Mouse (Mus musculus): Measurements from ENCODE around the gene Chd2. TPM values are rescaled to one million over a fixed set of nuclear protein-coding genes. Genes with fewer than 3 reads are reported as not detected.

Chd2 gene
- polyA plus RNA-seq, 1 experiment from 2014 or later = 41.8 TPM

DNA sequence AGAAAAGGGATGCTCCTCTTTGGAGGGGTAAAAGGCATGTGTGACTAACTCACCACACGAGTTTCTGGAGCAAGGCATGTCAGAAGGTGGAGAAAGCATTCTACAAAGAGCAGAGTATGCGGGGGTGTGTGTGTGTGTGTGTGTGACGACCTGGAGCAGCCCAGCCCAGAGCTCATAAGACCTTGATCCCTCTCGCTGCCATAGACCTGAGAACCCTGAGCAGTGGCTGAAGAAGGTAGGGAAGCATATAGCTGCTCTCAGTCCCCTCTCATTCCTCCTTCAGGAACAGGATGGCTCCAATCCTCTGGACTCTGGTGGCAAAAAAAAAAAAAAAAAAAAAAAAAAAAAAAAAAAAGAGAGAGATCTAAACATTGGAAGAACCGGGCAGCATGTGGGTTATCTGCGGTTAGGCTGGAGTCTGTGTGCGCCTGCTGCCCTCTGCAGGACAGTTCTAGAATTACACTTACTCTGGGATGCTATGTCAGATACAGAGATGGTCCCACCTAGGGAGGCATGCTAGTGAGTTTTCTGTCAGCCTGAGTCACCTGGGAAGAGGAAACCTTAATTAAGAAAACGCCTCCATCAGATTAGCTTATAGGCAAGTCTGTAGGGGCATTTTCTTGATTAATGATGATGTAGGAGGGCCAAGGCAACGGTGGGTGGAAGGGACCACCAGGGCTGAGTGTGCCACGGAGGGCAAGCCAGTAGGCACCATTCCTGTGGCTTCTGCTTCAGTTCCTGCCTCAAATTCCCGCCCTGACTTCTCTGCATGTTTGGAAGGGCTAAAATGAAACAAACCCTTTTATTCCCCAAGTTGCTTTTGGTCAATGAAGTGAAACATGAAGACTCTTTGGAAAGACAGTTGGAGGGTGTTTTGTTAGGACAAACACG lies 119.2 kb downstream of the Chd2 start:
- peak; percentile 46; the same call in 1 of the 2 replicates for ATAC-seq (ENCODE audit: low read depth)
- WGBS = 25% methylated on average over 12 of the region's 12 CpGs
- Histone ChIP-seq H3K9ac (replicated peaks; ENCODE audit: low read depth, low read length) (0 out of 2 replicates have a peak overlapping the region, but pooled peaks have one; percentile 7), H3K4me2 (ENCODE audit: low read depth, low read length) (no peak overlapping the region), H3K27ac (ENCODE audit: low read depth, low read length) (peak overlapping the region; percentile 44), H3K4me1 (ENCODE audit: control insufficient read depth, insufficient read depth, low read length) (0 out of 2 replicates have a peak, but pooled peaks cover 9% of the 10 kb centered on the region), H3K4me3 (ENCODE audit: low read depth, low read length) (no peak overlapping the region), H3K9me3 (ENCODE audit: control insufficient read depth, low read length) (no peaks in the 10 kb centered on the region), H3K36me3 (ENCODE audit: control insufficient read depth, insufficient read depth, low read length) (peaks cover 14% of the 10 kb centered on the region; the same call in 1 of the 2 replicates), H3K27me3 (ENCODE audit: control insufficient read depth, insufficient read depth, low read length) (no peaks in the 10 kb centered on the region)

DNA sequence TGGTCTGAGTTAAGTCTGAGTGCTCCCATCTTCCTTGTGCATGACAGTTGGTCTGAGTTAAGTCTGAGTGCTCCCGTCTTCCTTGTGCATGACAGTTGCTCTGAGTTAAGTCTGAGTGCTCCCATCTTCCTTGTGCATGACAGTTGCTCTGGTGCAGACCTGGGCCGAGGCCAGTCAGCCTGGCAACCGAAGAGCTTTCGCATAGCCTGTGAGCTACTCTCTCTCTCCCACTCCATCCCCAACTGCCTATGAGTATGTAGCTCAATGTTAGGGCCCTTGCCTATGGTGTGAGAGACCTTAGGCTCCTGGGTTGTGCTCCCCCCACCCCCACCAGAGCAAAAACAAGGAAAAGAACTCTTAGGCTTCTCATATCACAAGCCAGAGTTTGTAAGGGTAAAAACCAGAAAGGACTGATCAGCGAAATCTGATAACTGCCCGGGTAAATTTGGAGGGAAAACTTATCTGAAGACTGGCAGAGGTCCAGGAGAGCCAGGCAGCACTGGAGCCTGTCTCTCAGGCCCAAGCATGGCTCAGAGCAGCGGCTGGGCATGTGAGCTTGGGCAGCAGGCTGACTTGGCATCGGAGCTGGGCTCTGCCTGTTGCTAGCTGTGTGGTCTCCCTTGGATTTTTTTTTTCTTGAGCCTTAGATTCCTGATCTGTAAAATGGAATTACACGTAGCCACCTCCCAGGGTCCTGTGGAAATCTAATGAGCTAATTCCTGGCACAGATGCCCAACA lies 120.2 kb downstream of the Chd2 start:
- H3K9me3 ChIP-seq (ENCODE audit: control insufficient read depth, low read length) = no peaks in the 10 kb centered on the region
- H3K9ac ChIP-seq (replicated peaks; ENCODE audit: low read depth, low read length) = 0 out of 2 replicates have a peak overlapping the region, but pooled peaks have one; percentile 7
- no peak overlapping the region for H3K4me2 ChIP-seq (ENCODE audit: low read depth, low read length)
- 48% methylated on average over 9 of the region's 9 CpGs for WGBS
- H3K4me1 ChIP-seq (ENCODE audit: control insufficient read depth, insufficient read depth, low read length) = 0 out of 2 replicates have a peak, but pooled peaks cover 9% of the 10 kb centered on the region
- peaks cover 14% of the 10 kb centered on the region; the same call in 1 of the 2 replicates for H3K36me3 ChIP-seq (ENCODE audit: control insufficient read depth, insufficient read depth, low read length)
- ATAC-seq (ENCODE audit: low read depth) = no peak; the same call in 1 of the 2 replicates
- H3K4me3 ChIP-seq (ENCODE audit: low read depth, low read length) = no peak overlapping the region
- peak overlapping the region; percentile 44 for H3K27ac ChIP-seq (ENCODE audit: low read depth, low read length)
- H3K27me3 ChIP-seq (ENCODE audit: control insufficient read depth, insufficient read depth, low read length) = no peaks in the 10 kb centered on the region

DNA sequence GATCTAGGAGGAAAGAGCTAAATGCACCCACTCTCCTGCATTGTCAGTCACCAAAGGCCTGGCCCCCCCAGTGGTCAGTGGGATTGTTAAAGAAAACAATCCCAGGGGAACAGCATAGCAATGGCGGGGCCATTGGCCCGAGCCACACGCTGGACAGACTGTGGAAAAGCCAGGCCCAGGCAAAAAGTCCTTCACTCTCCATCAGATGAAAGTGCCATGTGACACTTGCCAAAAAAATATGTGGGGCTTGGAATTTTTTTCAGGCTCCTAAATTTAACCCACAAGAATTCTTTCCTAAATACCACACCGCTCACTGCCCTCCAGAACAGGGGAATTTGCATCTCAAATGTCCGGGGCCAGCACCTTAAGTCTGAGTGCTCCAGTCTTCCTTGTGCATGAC lies 120.8 kb downstream of the Chd2 start:
- Histone ChIP-seq H3K9ac (replicated peaks; ENCODE audit: low read depth, low read length) (no peak overlapping the region), H3K27ac (ENCODE audit: low read depth, low read length) (0 out of 2 replicates have a peak overlapping the region, but pooled peaks have one; percentile 5)

DNA sequence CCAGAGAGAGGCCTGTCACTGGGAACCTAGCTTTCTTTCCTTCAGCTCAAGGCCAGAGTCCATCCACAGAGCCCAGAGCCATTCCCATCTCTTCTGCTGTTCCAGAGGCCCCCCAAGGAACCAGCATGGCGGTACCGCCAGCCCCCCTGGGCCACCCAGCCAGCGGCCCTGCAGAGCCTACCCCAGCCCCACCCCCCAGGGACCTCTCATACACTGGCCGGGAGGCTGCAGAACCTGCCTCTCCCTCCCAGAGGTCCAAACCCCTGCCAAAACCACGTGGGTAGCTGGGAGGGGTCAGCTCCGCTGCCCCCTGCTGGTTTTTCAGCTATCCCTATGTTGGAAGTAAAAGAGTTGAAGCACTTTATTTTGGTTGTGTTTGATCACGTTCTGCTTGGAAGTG lies 122.3 kb downstream of the Chd2 start:
- ATAC-seq (ENCODE audit: low read depth) = no peak
- 25% methylated on average over 7 of the region's 7 CpGs for WGBS
- Histone ChIP-seq H3K27ac (ENCODE audit: low read depth, low read length) (no peak overlapping the region), H3K36me3 (ENCODE audit: control insufficient read depth, insufficient read depth, low read length) (peaks cover 20% of the 10 kb centered on the region; the same call in 1 of the 2 replicates), H3K9me3 (ENCODE audit: control insufficient read depth, low read length) (no peaks in the 10 kb centered on the region), H3K4me2 (ENCODE audit: low read depth, low read length) (no peak overlapping the region), H3K4me3 (ENCODE audit: low read depth, low read length) (no peak overlapping the region), H3K4me1 (ENCODE audit: control insufficient read depth, insufficient read depth, low read length) (0 out of 2 replicates have a peak, but pooled peaks cover 9% of the 10 kb centered on the region), H3K9ac (replicated peaks; ENCODE audit: low read depth, low read length) (no peak overlapping the region), H3K27me3 (ENCODE audit: control insufficient read depth, insufficient read depth, low read length) (no peaks in the 10 kb centered on the region)

More for the DNA sequence above, 120.8 kb downstream of the Chd2 start:
- ATAC-seq (ENCODE audit: low read depth) = no peak
- 46% methylated on average over 5 of the region's 5 CpGs for WGBS
- Histone ChIP-seq H3K36me3 (ENCODE audit: control insufficient read depth, insufficient read depth, low read length) (peaks cover 17% of the 10 kb centered on the region; the same call in 1 of the 2 replicates), H3K4me1 (ENCODE audit: control insufficient read depth, insufficient read depth, low read length) (0 out of 2 replicates have a peak, but pooled peaks cover 9% of the 10 kb centered on the region), H3K9me3 (ENCODE audit: control insufficient read depth, low read length) (no peaks in the 10 kb centered on the region), H3K27me3 (ENCODE audit: control insufficient read depth, insufficient read depth, low read length) (no peaks in the 10 kb centered on the region), H3K4me2 (ENCODE audit: low read depth, low read length) (no peak overlapping the region), H3K4me3 (ENCODE audit: low read depth, low read length) (no peak overlapping the region)

DNA sequence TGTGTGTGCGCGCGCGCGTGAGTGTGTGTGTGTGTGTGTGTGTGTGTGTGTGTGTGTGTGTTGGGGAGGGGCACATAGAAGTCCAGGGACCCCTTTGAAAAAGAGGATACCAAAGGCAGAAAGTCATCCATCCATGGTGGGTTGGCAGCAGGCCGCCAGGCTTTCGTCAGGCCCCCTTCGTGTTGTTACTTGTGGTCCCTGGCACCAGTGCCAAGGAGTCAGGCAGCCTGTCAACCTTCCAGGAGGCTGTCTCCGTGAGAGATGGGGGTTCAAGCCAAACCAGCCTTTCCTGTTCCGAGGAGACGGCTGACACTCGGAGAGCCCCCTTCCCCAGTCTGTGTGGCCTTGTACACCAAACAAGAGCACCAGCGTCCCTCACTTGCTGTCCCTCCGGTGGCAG lies 127.4 kb downstream of the Chd2 start:
- no peak for ATAC-seq (ENCODE audit: low read depth)
- Histone ChIP-seq H3K9ac (replicated peaks; ENCODE audit: low read depth, low read length) (no peak overlapping the region), H3K27ac (ENCODE audit: low read depth, low read length) (no peak overlapping the region), H3K36me3 (ENCODE audit: control insufficient read depth, insufficient read depth, low read length) (peaks cover 25% of the 10 kb centered on the region; the same call in 1 of the 2 replicates), H3K4me2 (ENCODE audit: low read depth, low read length) (no peak overlapping the region), H3K27me3 (ENCODE audit: control insufficient read depth, insufficient read depth, low read length) (no peaks in the 10 kb centered on the region), H3K4me3 (ENCODE audit: low read depth, low read length) (no peak overlapping the region), H3K9me3 (ENCODE audit: control insufficient read depth, low read length) (no peaks in the 10 kb centered on the region), H3K4me1 (ENCODE audit: control insufficient read depth, insufficient read depth, low read length) (0 out of 2 replicates have a peak, but pooled peaks cover 23% of the 10 kb centered on the region)
- WGBS = 67% methylated on average over 14 of the region's 14 CpGs

DNA sequence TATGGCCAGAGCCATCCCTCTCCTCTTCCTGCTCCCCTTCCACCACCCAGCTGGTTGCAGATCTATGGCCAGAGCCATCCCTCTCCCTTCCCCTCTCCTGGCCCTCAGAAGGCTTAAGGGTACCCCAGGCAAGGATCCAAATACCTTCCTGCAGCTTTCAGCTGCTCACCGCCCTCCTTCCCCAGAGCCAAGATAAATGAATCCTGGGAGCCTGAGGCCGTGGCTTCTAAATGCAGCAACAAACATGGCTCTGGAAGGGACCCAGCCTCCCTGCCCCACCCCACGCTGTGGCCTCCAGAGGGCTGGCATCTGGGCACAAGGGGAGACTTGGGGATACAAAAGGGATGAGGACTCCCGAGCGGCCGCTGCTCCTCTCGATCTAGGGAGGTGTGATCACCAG lies 129.2 kb downstream of the Chd2 start:
- Histone ChIP-seq H3K9ac (replicated peaks; ENCODE audit: low read depth, low read length) (no peak overlapping the region), H3K4me3 (ENCODE audit: low read depth, low read length) (no peak overlapping the region), H3K27me3 (ENCODE audit: control insufficient read depth, insufficient read depth, low read length) (no peaks in the 10 kb centered on the region), H3K36me3 (ENCODE audit: control insufficient read depth, insufficient read depth, low read length) (peaks cover 15% of the 10 kb centered on the region; the same call in 1 of the 2 replicates), H3K9me3 (ENCODE audit: control insufficient read depth, low read length) (no peaks in the 10 kb centered on the region), H3K27ac (ENCODE audit: low read depth, low read length) (no peak overlapping the region), H3K4me1 (ENCODE audit: control insufficient read depth, insufficient read depth, low read length) (0 out of 2 replicates have a peak, but pooled peaks cover 14% of the 10 kb centered on the region), H3K4me2 (ENCODE audit: low read depth, low read length) (no peak overlapping the region)
- WGBS = 57% methylated on average over 7 of the region's 7 CpGs
- ATAC-seq (ENCODE audit: low read depth) = peak; percentile 22

DNA sequence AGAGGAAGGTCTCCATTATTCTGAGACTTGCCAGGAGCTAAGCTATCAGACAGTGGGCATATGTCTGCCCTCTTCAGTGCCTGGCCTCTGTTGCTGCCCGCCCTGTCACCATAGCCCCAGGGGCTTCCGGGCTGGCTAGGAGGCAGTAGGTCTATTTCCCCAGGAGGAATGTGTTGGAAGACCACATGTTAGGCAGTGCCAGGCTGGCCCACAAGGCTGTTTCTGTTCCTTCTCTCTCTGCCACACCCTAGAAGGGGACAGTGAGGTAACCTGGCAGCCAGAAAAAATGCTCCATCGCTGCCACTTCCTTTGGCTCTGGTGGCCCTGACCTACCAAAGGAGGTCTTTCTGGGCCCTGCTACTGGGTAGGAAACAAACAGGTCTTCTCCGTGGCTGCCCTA lies 129.6 kb downstream of the Chd2 start:
- ATAC-seq (ENCODE audit: low read depth) = no peak
- H3K4me1 ChIP-seq (ENCODE audit: control insufficient read depth, insufficient read depth, low read length) = 0 out of 2 replicates have a peak, but pooled peaks cover 14% of the 10 kb centered on the region

DNA sequence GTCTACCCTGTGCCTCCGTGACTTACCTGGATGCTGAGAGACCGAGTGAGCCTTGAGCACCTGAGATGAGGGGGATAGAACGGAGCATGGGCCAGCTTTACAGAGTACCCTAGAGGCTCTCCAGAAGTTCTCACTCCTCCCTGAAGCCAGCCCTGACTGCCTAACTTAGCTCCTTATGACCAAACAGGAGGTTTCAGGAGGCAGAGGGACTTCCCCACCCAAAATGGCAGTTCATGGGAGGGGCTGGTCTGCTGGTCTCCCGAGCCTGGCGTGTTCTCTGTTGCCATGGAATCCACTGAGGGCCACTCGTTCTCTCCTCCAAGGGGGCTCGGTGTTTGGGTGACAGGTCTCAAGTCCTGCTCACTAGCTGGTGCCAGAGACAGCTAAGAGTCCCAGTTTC lies 130.1 kb downstream of the Chd2 start:
- H3K4me3 ChIP-seq (ENCODE audit: low read depth, low read length) = no peak overlapping the region
- H3K9ac ChIP-seq (replicated peaks; ENCODE audit: low read depth, low read length) = no peak overlapping the region
- H3K27me3 ChIP-seq (ENCODE audit: control insufficient read depth, insufficient read depth, low read length) = no peaks in the 10 kb centered on the region
- 0 out of 2 replicates have a peak, but pooled peaks cover 14% of the 10 kb centered on the region for H3K4me1 ChIP-seq (ENCODE audit: control insufficient read depth, insufficient read depth, low read length)
- 58% methylated on average over 7 of the region's 7 CpGs for WGBS
- H3K27ac ChIP-seq (ENCODE audit: low read depth, low read length) = no peak overlapping the region
- peaks cover 15% of the 10 kb centered on the region; the same call in 1 of the 2 replicates for H3K36me3 ChIP-seq (ENCODE audit: control insufficient read depth, insufficient read depth, low read length)
- no peak for ATAC-seq (ENCODE audit: low read depth)
- H3K9me3 ChIP-seq (ENCODE audit: control insufficient read depth, low read length) = no peaks in the 10 kb centered on the region
- no peak overlapping the region for H3K4me2 ChIP-seq (ENCODE audit: low read depth, low read length)

More for the DNA sequence above, 129.6 kb downstream of the Chd2 start:
- H3K36me3 ChIP-seq (ENCODE audit: control insufficient read depth, insufficient read depth, low read length) = peaks cover 15% of the 10 kb centered on the region; the same call in 1 of the 2 replicates
- 80% methylated on average over 4 of the region's 4 CpGs for WGBS
- H3K4me2 ChIP-seq (ENCODE audit: low read depth, low read length) = no peak overlapping the region
- no peaks in the 10 kb centered on the region for H3K9me3 ChIP-seq (ENCODE audit: control insufficient read depth, low read length)
- no peak overlapping the region for H3K9ac ChIP-seq (replicated peaks; ENCODE audit: low read depth, low read length)
- no peak overlapping the region for H3K4me3 ChIP-seq (ENCODE audit: low read depth, low read length)
- H3K27me3 ChIP-seq (ENCODE audit: control insufficient read depth, insufficient read depth, low read length) = no peaks in the 10 kb centered on the region
- no peak overlapping the region for H3K27ac ChIP-seq (ENCODE audit: low read depth, low read length)
